Mouse (Mus musculus): Measurements from ENCODE around the gene Ptpn12. TPM values are rescaled to one million over a fixed set of nuclear protein-coding genes. Genes with fewer than 3 reads are reported as not detected.
A peak's percentile ranks its signal among the peaks of the same experiment; 100 is the strongest.

Gene Ptpn12
- total and polyA plus RNA-seq, 3 experiments, result 59.0 to 112 (median 95.6) TPM

DNA sequence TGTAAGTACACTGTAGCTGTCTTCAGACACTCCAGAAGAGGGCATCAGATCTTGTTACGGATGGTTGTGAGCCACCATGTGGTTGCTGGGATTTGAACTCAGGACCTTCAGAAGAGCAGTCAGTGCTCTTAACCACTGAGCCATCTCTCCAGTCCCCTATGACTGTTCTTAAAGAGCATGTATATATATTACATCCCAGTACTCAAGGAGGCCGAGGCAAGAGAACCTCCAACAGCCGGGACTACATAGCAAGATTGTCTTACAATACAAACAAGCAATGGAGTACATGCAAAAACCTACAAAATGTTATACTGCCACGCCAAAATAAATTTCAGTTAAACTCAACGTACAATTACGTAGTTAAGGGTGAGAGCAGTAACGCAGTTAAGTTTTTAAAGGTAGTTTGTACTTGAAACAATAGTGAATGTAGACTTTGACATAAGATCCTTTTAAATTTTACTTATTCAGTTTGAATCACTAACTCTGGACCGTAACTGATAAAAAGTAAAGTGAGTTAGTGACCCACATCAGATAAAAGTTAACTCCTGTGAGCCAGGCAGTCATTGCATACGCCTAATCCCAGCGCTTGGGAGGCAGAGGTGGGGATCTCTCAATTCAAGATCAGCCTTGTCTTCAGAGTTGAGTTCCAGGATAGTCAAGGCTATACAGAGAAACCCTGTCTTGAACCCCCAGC is 53.9 kb downstream of the Ptpn12 start:
- Histone ChIP-seq H3K4me3 (ENCODE audit: low read depth, low read length) (peak overlapping the region; percentile 65), H3K27me3 (ENCODE audit: insufficient read depth, low read length) (no peaks in the 10 kb centered on the region), H3K36me3 (replicated peaks) (peaks cover 58% of the 10 kb centered on the region)

DNA sequence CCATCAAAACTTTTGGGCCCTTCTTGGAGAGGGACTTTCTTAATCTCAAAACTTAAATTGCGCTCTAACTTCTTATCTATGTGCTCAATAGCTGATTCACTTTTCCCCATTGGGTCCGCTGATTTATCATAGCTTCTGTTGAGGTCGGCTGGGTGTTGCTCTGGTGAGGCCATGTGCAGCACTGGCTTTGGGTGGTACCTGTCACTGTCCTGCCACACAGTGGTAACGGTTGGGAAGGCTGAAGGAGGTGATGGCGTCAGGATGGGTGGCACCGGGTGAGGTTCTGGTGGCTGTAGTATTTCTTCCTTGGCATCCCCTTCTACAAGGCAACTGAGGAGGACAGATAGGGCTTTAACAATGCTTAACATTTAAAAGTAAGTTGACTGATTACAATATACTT is 57.3 kb downstream of the Ptpn12 start:
- ATAC-seq (ENCODE audit: extremely low read depth, insufficient number of reproducible peaks, low FRiP score, poor library complexity, severe bottlenecking) (peak; percentile 16; the same call in 1 of the 2 replicates), DNase-seq (ENCODE audit: low spot score) (peak; percentile 6)
- no peaks in the 10 kb centered on the region for H3K27me3 ChIP-seq (ENCODE audit: insufficient read depth, low read length)
- peak overlapping the region; percentile 11; the same call in 1 of the 2 replicates for H3K4me3 ChIP-seq (ENCODE audit: low read depth, low read length)
- no peaks in the 10 kb centered on the region for H3K9me3 ChIP-seq (replicated peaks)
- TF ChIP-seq CTCF (IDR thresholded peaks at IDR 0.05; ENCODE audit: low read depth, low read length) (no peak), TAL1 (conservative IDR thresholded peaks at IDR 0.05; ENCODE audit: low read depth, low read length) (no peak), GATA1 (IDR thresholded peaks at IDR 0.05; ENCODE audit: borderline replicate concordance, low read length) (no peak), GATA2 (IDR thresholded peaks at IDR 0.05; ENCODE audit: borderline replicate concordance, low read depth, low read length) (no peak), POLR2AphosphoS5 (IDR thresholded peaks at IDR 0.05; ENCODE audit: insufficient replicate concordance, low read depth, low read length) (no peak)
- H3K4me1 ChIP-seq (ENCODE audit: insufficient read depth, low read depth, low read length), result peaks cover 53% of the 10 kb centered on the region
- peaks cover 67% of the 10 kb centered on the region for H3K36me3 ChIP-seq (replicated peaks)

More for the DNA sequence above, 53.9 kb downstream of the Ptpn12 start:
- Histone ChIP-seq H3K4me1 (ENCODE audit: insufficient read depth, low read depth, low read length) (peaks cover 60% of the 10 kb centered on the region), H3K9me3 (replicated peaks) (no peaks in the 10 kb centered on the region)
- TF ChIP-seq GATA1 (IDR thresholded peaks at IDR 0.05; ENCODE audit: borderline replicate concordance, low read length) (no peak), POLR2AphosphoS5 (IDR thresholded peaks at IDR 0.05; ENCODE audit: insufficient replicate concordance, low read depth, low read length) (no peak)
- no peak for DNase-seq (ENCODE audit: low spot score)
- 0 out of 2 replicates have a peak, but pooled peaks have one; percentile 8 for ATAC-seq (ENCODE audit: extremely low read depth, insufficient number of reproducible peaks, low FRiP score, poor library complexity, severe bottlenecking)

DNA sequence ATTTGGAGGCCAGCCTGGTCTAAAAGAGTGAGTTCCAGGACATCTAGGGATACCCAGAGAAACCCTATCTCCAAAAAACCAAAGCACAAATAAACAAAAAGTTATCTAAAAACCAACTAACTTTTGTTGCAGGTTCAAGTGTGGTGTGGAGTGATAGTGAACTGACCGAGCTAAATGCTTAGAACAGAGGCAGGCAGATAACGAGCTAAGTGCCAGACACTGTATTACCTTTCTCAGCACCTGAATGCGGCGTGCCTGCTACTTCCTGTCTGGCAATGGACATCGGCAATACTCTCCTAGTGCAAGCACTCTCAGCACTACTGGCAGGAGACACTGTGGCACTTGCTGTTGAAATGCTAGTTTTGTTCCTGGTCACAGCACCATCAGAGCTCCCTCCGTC is 58.2 kb downstream of the Ptpn12 start:
- ATAC-seq (ENCODE audit: extremely low read depth, insufficient number of reproducible peaks, low FRiP score, poor library complexity, severe bottlenecking) (no peak), DNase-seq (ENCODE audit: low spot score) (no peak)
- H3K4me3 ChIP-seq (ENCODE audit: low read depth, low read length), result peak overlapping the region; percentile 57; the same call in 1 of the 2 replicates
- peaks cover 46% of the 10 kb centered on the region for H3K4me1 ChIP-seq (ENCODE audit: insufficient read depth, low read depth, low read length)
- peaks cover 72% of the 10 kb centered on the region for H3K36me3 ChIP-seq (replicated peaks)
- peak; percentile 40 for TF ChIP-seq TAL1 (conservative IDR thresholded peaks at IDR 0.05; ENCODE audit: low read depth, low read length)
- no peak for TF ChIP-seq CTCF (IDR thresholded peaks at IDR 0.05; ENCODE audit: low read depth, low read length)
- H3K27me3 ChIP-seq (ENCODE audit: insufficient read depth, low read length), result no peaks in the 10 kb centered on the region
- no peaks in the 10 kb centered on the region for H3K9me3 ChIP-seq (replicated peaks)

DNA sequence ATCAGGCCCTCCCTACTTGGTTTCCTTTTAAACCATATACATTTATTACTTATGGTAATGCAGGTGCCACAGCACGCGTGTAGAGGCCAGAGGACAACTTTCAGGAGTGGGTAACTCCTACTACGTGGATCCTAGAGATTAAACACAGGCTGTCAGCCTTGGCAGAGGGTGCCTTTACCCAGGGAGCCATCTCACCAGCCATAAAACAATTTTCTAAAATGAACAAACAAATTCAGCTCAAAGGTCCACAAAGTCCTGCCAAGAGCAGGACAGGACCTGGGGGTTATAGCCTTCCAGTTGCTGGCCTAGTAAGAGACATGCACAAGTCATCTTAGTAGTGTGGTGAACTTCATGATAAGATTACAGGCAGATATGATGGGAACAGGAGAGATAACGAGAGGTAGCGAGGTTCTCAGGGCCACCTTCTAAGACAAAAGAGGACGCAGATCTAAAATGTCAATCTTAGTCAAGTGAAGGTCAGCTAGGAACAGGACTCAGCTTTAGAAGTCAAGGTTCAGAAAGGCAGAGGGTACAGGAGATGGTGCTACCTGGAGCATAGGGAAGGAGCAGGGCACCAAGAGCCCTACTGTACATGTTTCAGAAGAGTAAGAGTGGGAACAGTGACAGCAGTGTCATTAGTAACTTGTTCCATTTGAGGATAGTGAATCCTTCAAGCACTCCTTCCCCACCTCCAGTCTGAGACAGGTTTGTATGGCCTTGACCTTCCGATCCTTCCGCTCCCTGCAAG is 65.5 kb downstream of the Ptpn12 start:
- no peaks in the 10 kb centered on the region for H3K27me3 ChIP-seq (ENCODE audit: insufficient read depth, low read length)
- H3K4me3 ChIP-seq (ENCODE audit: low read depth, low read length), result no peak overlapping the region
- DNase-seq (ENCODE audit: low spot score) (no peak), ATAC-seq (ENCODE audit: extremely low read depth, insufficient number of reproducible peaks, low FRiP score, poor library complexity, severe bottlenecking) (no peak)
- peaks cover 10% of the 10 kb centered on the region for H3K4me1 ChIP-seq (ENCODE audit: insufficient read depth, low read depth, low read length)
- peaks cover 88% of the 10 kb centered on the region for H3K36me3 ChIP-seq (replicated peaks)
- TF ChIP-seq TAL1 (conservative IDR thresholded peaks at IDR 0.05; ENCODE audit: low read depth, low read length) (no peak), GATA2 (IDR thresholded peaks at IDR 0.05; ENCODE audit: borderline replicate concordance, low read depth, low read length) (no peak), GATA1 (IDR thresholded peaks at IDR 0.05; ENCODE audit: borderline replicate concordance, low read length) (no peak), POLR2AphosphoS5 (IDR thresholded peaks at IDR 0.05; ENCODE audit: insufficient replicate concordance, low read depth, low read length) (no peak), CTCF (IDR thresholded peaks at IDR 0.05; ENCODE audit: low read depth, low read length) (no peak)
- H3K9me3 ChIP-seq (replicated peaks), result no peaks in the 10 kb centered on the region

DNA sequence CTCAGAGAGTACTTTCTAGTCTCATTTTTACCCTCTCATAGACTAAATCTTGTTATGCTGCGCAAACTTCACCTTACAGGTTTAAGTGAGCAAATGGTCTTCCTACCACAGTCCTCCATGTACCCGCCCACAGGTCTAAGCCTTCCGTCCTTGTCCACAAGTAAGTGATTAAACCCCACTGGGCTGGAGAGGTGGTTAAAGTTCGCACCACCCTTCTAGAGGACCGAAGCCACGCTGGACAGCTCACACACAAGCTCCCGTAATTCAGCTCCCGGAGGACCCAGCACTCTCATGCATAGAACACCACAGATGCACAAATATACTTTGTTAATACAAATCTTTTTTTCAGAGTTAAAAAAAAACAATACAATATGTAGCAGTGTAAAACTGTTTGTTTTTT is 69.4 kb downstream of the Ptpn12 start:
- 0 out of 2 replicates have a peak, but pooled peaks cover 8% of the 10 kb centered on the region for H3K4me1 ChIP-seq (ENCODE audit: insufficient read depth, low read depth, low read length)
- no peaks in the 10 kb centered on the region for H3K9me3 ChIP-seq (replicated peaks)
- no peak for TF ChIP-seq POLR2AphosphoS5 (IDR thresholded peaks at IDR 0.05; ENCODE audit: insufficient replicate concordance, low read depth, low read length)
- TF ChIP-seq GATA2 (IDR thresholded peaks at IDR 0.05; ENCODE audit: borderline replicate concordance, low read depth, low read length), result no peak
- no peak for TF ChIP-seq TAL1 (conservative IDR thresholded peaks at IDR 0.05; ENCODE audit: low read depth, low read length)
- no peak for TF ChIP-seq GATA1 (IDR thresholded peaks at IDR 0.05; ENCODE audit: borderline replicate concordance, low read length)
- no peak for TF ChIP-seq CTCF (IDR thresholded peaks at IDR 0.05; ENCODE audit: low read depth, low read length)
- H3K36me3 ChIP-seq (replicated peaks), result peaks cover 65% of the 10 kb centered on the region
- H3K27me3 ChIP-seq (ENCODE audit: insufficient read depth, low read length), result no peaks in the 10 kb centered on the region
- ATAC-seq (ENCODE audit: extremely low read depth, insufficient number of reproducible peaks, low FRiP score, poor library complexity, severe bottlenecking), result no peak
- DNase-seq (ENCODE audit: low spot score), result no peak
- no peak overlapping the region for H3K4me3 ChIP-seq (ENCODE audit: low read depth, low read length)

DNA sequence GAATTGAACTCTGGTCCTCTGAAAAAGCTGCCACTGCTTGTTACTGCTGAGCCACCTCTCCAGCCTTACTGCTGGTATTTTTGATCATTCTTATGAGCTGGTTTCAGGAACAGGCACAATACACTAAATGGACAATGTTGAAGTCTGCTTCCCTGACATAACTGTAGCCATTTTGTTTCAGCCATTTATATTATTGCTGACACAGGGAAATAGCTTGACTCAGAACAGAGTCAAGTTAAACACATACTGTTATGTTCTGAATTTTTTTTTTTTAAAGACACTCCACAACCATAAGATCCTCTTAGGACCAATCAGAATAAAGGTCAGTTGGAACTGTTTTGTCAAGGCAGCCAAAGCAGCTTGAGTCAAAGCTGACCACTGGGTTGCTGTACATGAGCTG is 72.2 kb downstream of the Ptpn12 start:
- no peaks in the 10 kb centered on the region for H3K9me3 ChIP-seq (replicated peaks)
- H3K4me3 ChIP-seq (ENCODE audit: low read depth, low read length), result no peak overlapping the region
- no peaks in the 10 kb centered on the region for H3K27me3 ChIP-seq (ENCODE audit: insufficient read depth, low read length)
- no peaks in the 10 kb centered on the region for H3K4me1 ChIP-seq (ENCODE audit: insufficient read depth, low read depth, low read length)
- ATAC-seq (ENCODE audit: extremely low read depth, insufficient number of reproducible peaks, low FRiP score, poor library complexity, severe bottlenecking) (no peak), DNase-seq (ENCODE audit: low spot score) (no peak)
- peaks cover 37% of the 10 kb centered on the region for H3K36me3 ChIP-seq (replicated peaks)
- TF ChIP-seq TAL1 (conservative IDR thresholded peaks at IDR 0.05; ENCODE audit: low read depth, low read length) (no peak), POLR2AphosphoS5 (IDR thresholded peaks at IDR 0.05; ENCODE audit: insufficient replicate concordance, low read depth, low read length) (no peak), GATA1 (IDR thresholded peaks at IDR 0.05; ENCODE audit: borderline replicate concordance, low read length) (no peak), CTCF (IDR thresholded peaks at IDR 0.05; ENCODE audit: low read depth, low read length) (no peak), GATA2 (IDR thresholded peaks at IDR 0.05; ENCODE audit: borderline replicate concordance, low read depth, low read length) (no peak)
